Mouse (Mus musculus) fat pad, adult 2 months (tissue): Measurements from ENCODE around the gene Kcnf1.
"Not testable (repeated sequence)": the region's sequence is repeated elsewhere in the genome, so short reads cannot be mapped to it uniquely, and the experiment has no call there.

Experiments used
- DNase-seq: peaks from one replicate; pipeline ENCODE4 v3.0.0-alpha.2; 2011; ENCODE audit warnings: low read depth, low spot score; ENCODE audit errors: extremely low read depth

Kcnf1 gene

GRCm38 (mm10) chr12:17163996-17164395, 12.7 kb downstream of the Kcnf1 start:
- no peak for DNase-seq

DNA sequence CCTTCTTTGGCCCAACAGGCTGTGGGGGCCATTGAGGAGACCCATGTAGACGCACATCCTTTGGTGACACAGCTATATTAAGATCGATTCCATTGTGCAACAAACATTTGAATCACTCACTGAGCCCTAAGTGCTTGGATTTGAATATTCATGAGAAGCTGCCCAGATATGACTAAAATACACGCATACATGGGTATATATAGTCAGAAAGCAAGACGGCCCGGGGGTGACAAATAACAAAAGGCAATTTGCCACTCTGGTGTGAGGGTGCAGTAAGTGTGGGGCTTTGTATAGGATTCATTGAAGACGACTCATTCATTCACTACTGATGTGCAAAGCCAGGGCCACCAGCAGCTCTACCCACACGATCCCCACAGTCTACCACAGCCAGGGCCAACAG, 17.1 kb downstream of the Kcnf1 start:
- DNase-seq = no peak

DNA sequence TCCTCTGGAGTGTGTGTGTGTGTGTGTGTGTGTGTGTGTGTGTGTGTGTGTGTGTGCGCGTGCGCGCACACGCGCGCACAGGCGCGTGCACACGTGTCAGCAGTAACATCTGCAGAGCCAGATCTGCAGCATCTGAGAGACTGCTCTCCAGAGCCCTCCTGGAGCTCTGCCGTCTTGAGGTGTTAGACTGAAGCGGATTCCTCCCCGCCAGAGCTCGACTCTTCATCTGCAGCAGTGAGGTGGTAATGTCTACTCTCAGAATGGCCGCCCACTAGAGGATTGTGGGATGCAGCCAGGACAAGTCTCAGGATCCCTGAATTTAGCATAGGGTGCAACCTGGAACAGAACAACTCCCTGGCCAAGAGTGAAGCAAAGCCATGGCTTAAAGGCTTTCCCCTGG, 19.1 kb downstream of the Kcnf1 start:
- DNase-seq = no peak

GRCm38 (mm10) chr12:17155781-17156180, 20.9 kb downstream of the Kcnf1 start:
- no peak for DNase-seq

GRCm38 (mm10) chr12:17152840-17153239, 23.8 kb downstream of the Kcnf1 start:
- DNase-seq = no peak

GRCm38 (mm10) chr12:17148920-17149319, 27.8 kb downstream of the Kcnf1 start:
- DNase-seq = no peak

DNA sequence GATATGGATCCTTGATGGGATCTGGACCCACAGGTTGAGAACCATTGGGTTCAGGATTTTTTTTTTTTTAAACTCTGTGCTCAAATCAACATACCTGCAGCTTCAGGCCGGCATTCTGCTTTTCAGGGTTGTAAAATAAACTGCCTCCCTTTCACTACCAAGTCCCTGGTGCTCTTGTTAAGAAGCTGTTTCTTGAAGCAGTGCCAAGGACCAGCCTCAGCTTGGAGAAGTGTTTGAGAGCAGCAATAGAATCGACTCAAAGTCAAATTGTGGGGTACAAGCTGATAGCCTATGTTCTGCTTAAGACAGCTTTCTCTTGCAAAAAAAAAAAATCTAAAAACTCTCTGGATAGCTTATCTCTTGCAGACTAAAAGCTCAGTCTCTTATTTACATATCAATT, 34.9 kb downstream of the Kcnf1 start:
- DNase-seq = no peak

DNA sequence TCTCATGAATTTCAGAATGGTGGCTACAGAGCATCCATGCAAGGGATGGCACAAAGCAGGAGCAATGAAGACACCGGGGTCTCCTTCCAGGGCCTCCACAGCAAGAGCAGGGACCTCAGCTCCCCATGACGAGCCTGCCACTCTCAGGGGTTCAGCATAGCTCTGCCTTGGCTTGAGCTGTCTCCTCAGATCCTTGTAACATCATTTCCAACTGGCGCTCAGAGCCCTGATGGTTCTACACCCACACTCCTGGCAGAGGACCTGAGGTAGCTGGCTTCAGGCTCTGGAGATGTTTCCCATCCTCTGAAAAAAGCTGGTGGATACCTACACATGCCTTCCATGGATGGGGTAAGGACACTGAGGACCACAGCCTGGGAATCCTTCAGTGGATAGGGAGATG, 36.3 kb downstream of the Kcnf1 start:
- DNase-seq = no peak

GRCm38 (mm10) chr12:17134546-17135096, 42.1 kb downstream of the Kcnf1 start:
- DNase-seq = no peak

GRCm38 (mm10) chr12:17132243-17132642, 44.4 kb downstream of the Kcnf1 start:
- DNase-seq = no peak

DNA sequence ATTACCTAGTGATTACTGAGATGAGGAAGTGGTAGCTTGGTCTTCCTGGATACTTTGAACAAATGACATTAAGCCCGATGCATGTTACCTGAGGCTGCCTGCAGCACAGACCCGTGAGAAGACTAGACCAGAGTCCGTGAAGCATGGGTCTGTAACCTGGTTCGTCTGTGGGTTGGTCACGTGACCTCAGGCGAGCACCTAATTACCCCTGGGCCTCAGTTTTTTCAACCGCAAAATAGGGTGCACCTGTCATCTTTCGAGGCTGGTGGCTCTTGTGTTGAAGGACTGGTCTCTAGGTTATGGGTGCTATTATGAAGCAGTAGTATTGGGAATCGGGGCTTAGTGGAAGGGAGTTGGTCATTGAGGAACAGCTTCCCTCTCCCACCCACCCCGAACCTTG, 45.1 kb downstream of the Kcnf1 start:
- DNase-seq = no peak

DNA sequence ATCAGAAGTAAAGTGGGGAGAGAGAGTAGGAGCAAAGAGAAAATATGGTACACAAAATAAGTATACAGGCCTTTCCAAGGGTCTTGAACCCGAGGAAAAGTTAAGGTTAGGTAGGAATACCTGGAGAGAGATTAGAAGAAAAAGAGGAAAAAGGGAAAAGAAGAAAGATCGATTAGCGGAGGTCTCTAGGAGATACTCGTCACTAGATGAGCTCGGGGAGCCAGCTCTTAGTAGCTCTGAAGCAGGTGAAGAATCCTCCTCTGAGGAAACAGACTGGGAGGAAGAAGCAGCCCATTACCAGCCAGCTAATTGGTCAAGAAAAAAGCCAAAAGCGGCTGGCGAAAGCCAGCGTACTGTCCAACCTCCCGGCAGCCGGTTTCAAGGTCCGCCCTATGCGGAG, 53.8 kb downstream of the Kcnf1 start:
- not testable (repeated sequence) for DNase-seq
